Mouse (Mus musculus) midbrain, embryonic 11.5 days (tissue): ENCODE measurements around the gene A1cf. TPM values are rescaled to one million over a fixed set of nuclear protein-coding genes. Genes with fewer than 3 reads are reported as not detected.

Experiments used
- ATAC-seq: fragments of 200-750 bp; cut with Nextera tagmentation; 2 replicates; pipeline ENCODE4 v1.8.0; 2017; ENCODE audit warnings: moderate TSS enrichment, moderate library complexity; ENCODE audit not compliant: low FRiP score
- DNase-seq: peaks from one replicate; pipeline ENCODE4 v3.0.0; 2015; ENCODE audit warnings: low spot score; ENCODE audit errors: missing footprints
- H3K27ac ChIP-seq: fragments of 300-500 bp; sonication (generic); 2 replicates; pipeline ENCODE4 v1.5.1; 2014; ENCODE audit warnings: low read depth, low read length
- H3K27me3 ChIP-seq: fragments of 300-500 bp; sonication (generic); 2 replicates; pipeline ENCODE4 v1.6.1; 2014; ENCODE audit warnings: mild to moderate bottlenecking, low read length, moderate library complexity, mixed read lengths; ENCODE audit not compliant: control insufficient read depth, insufficient read depth
- H3K36me3 ChIP-seq: fragments of 300-500 bp; sonication (generic); 2 replicates; pipeline ENCODE4 v1.6.1; 2014; ENCODE audit warnings: mild to moderate bottlenecking, low read length, moderate library complexity, mixed read lengths; ENCODE audit not compliant: control insufficient read depth, insufficient read depth
- H3K4me1 ChIP-seq: fragments of 300-500 bp; sonication (generic); 2 replicates; pipeline ENCODE4 v1.6.1; 2014; ENCODE audit warnings: low read length; ENCODE audit not compliant: control insufficient read depth, insufficient read depth
- H3K4me2 ChIP-seq: fragments of 300-500 bp; sonication (generic); 2 replicates; pipeline ENCODE4 v1.6.1; 2014; ENCODE audit warnings: mild to moderate bottlenecking, moderate library complexity
- H3K4me3 ChIP-seq: fragments of 300-500 bp; sonication (generic); 2 replicates; pipeline ENCODE4 v1.5.1; 2014; ENCODE audit warnings: low read depth, low read length
- H3K9ac ChIP-seq: fragments of 300-500 bp; sonication (generic); 2 replicates; pipeline ENCODE4 v1.6.1; 2014; ENCODE audit warnings: low read length
- H3K9me3 ChIP-seq: fragments of 300-500 bp; sonication (generic); 2 replicates; pipeline ENCODE4 v1.6.1; 2016; ENCODE audit warnings: low read length; ENCODE audit not compliant: control insufficient read depth
- WGBS: fragments of 180-500 bp; shearing (Covaris S2); extraction: QIAGEN DNeasy Blood & Tissue Kit; methylation state at CpG from one replicate; pipeline ENCODE4 v1.1.7; 2014; 5-methylcytosine and 5-hydroxymethylcytosine counted together
- polyA plus RNA-seq: library from polyadenylated mRNA; unstranded; fragments of >200 nt; fragmentation: Nextera tagmentation; extraction: Ambion mirVana; gene quantifications from 2 replicates; pipeline ENCODE4 v1.2.1, GENCODE M21; 2014

The A1cf gene
- polyA plus RNA-seq, 1 experiment from 2014 or later, result not detected

- no peak overlapping the region for H3K4me3 ChIP-seq
- H3K36me3 ChIP-seq, result no peaks in the 10 kb centered on the region
- DNase-seq (no peak), ATAC-seq (no peak)
- H3K4me1 ChIP-seq, result no peaks in the 10 kb centered on the region
- no peak overlapping the region for H3K27ac ChIP-seq
- H3K9me3 ChIP-seq, result no peaks in the 10 kb centered on the region
- H3K27me3 ChIP-seq, result no peaks in the 10 kb centered on the region
- no peak overlapping the region for H3K9ac ChIP-seq
- WGBS, result 71% methylated on average over 3 of the region's 3 CpGs
- no peak overlapping the region for H3K4me2 ChIP-seq
Observed at GRCm38 (mm10) chr19:31963147-31963546, 94.6 kb downstream of the A1cf start.

GRCm38 (mm10) chr19:31967933-31968532 lies 99.5 kb downstream of the A1cf start:
- Histone ChIP-seq H3K4me3 (no peak overlapping the region), H3K27me3 (no peaks in the 10 kb centered on the region), H3K36me3 (no peaks in the 10 kb centered on the region), H3K27ac (no peak overlapping the region), H3K9me3 (no peaks in the 10 kb centered on the region), H3K4me1 (no peaks in the 10 kb centered on the region), H3K4me2 (no peak overlapping the region), H3K9ac (no peak overlapping the region)
- 75% methylated on average over 5 of the region's 5 CpGs for WGBS
- ATAC-seq (no peak), DNase-seq (no peak)

- 54% methylated on average over 3 of the region's 3 CpGs for WGBS
- no peaks in the 10 kb centered on the region for H3K27me3 ChIP-seq
- no peak overlapping the region for H3K4me3 ChIP-seq
- H3K9ac ChIP-seq, result no peak overlapping the region
- DNase-seq, result no peak
- H3K9me3 ChIP-seq, result no peaks in the 10 kb centered on the region
- H3K27ac ChIP-seq, result no peak overlapping the region
- H3K4me1 ChIP-seq, result no peaks in the 10 kb centered on the region
- no peak overlapping the region for H3K4me2 ChIP-seq
- no peaks in the 10 kb centered on the region for H3K36me3 ChIP-seq
- no peak for ATAC-seq
Observed at GRCm38 (mm10) chr19:31971405-31971804, 102.8 kb downstream of the A1cf start.

- Histone ChIP-seq H3K4me2 (no peak overlapping the region), H3K36me3 (no peaks in the 10 kb centered on the region), H3K4me3 (no peak overlapping the region), H3K27ac (no peak overlapping the region), H3K27me3 (no peaks in the 10 kb centered on the region), H3K4me1 (no peaks in the 10 kb centered on the region), H3K9me3 (no peaks in the 10 kb centered on the region), H3K9ac (no peak overlapping the region)
- peak; percentile 99 for DNase-seq
- ATAC-seq, result peak; percentile 87
- WGBS, result 13% methylated on average over 6 of the region's 6 CpGs
Observed at GRCm38 (mm10) chr19:31971998-31972397, 103.4 kb downstream of the A1cf start.

GRCm38 (mm10) chr19:31975882-31976281 lies 107.3 kb downstream of the A1cf start:
- no peaks in the 10 kb centered on the region for H3K27me3 ChIP-seq
- no peaks in the 10 kb centered on the region for H3K36me3 ChIP-seq
- ATAC-seq (no peak), DNase-seq (no peak)
- no peak overlapping the region for H3K9ac ChIP-seq
- no peak overlapping the region for H3K4me2 ChIP-seq
- no peaks in the 10 kb centered on the region for H3K9me3 ChIP-seq
- no peaks in the 10 kb centered on the region for H3K4me1 ChIP-seq
- 75% methylated on average over 2 of the region's 2 CpGs for WGBS
- H3K27ac ChIP-seq, result no peak overlapping the region
- no peak overlapping the region for H3K4me3 ChIP-seq

- Histone ChIP-seq H3K36me3 (no peaks in the 10 kb centered on the region), H3K27ac (no peak overlapping the region), H3K4me1 (no peaks in the 10 kb centered on the region), H3K9ac (no peak overlapping the region), H3K4me3 (no peak overlapping the region), H3K4me2 (no peak overlapping the region), H3K27me3 (no peaks in the 10 kb centered on the region), H3K9me3 (no peaks in the 10 kb centered on the region)
- DNase-seq (no peak), ATAC-seq (no peak)
- WGBS, result 89% methylated on average over 6 of the region's 6 CpGs
Observed at GRCm38 (mm10) chr19:31991057-31991456, 122.5 kb downstream of the A1cf start.

GRCm38 (mm10) chr19:31996916-31997315 lies 128.4 kb downstream of the A1cf start:
- no peak overlapping the region for H3K4me2 ChIP-seq
- no peaks in the 10 kb centered on the region for H3K4me1 ChIP-seq
- no peak for ATAC-seq
- WGBS, result 89% methylated on average over 3 of the region's 3 CpGs
- no peaks in the 10 kb centered on the region for H3K27me3 ChIP-seq
- DNase-seq, result no peak
- no peak overlapping the region for H3K9ac ChIP-seq
- H3K9me3 ChIP-seq, result no peaks in the 10 kb centered on the region
- no peak overlapping the region for H3K27ac ChIP-seq
- no peak overlapping the region for H3K4me3 ChIP-seq
- no peaks in the 10 kb centered on the region for H3K36me3 ChIP-seq

Other genes with a start within 250 kb of the A1cf start
- gene Prkg1, start 103.7 kb upstream of the A1cf start, polyA plus RNA-seq, result 4.9 and 6.1 TPM in 2 replicates
- gene Asah2, start 239.4 kb downstream of the A1cf start, polyA plus RNA-seq, result 0.33 and 0.53 TPM in 2 replicates